Mouse (Mus musculus) lung, embryonic 16.5 days (tissue): ENCODE results near the gene Spop. TPM values are rescaled to one million over a fixed set of nuclear protein-coding genes. Genes with fewer than 3 reads are reported as not detected.

Experiments
- ATAC-seq: fragments of 200-750 bp; cut with Nextera tagmentation; 2 replicates; pipeline ENCODE4 v1.8.0; 2017; ENCODE audit warnings: low read depth, mild to moderate bottlenecking, moderate library complexity
- H3K27ac ChIP-seq: fragments of 300-500 bp; sonication (generic); 2 replicates; pipeline ENCODE4 v1.5.1; 2014; ENCODE audit warnings: mild to moderate bottlenecking, control low read depth, low read length
- H3K27me3 ChIP-seq: fragments of 300-500 bp; sonication (generic); 2 replicates; pipeline ENCODE4 v1.6.1; 2014; ENCODE audit warnings: low read depth, low read length, mixed read lengths; ENCODE audit not compliant: control insufficient read depth, insufficient read depth
- H3K36me3 ChIP-seq: fragments of 300-500 bp; sonication (generic); 2 replicates; pipeline ENCODE4 v1.6.1; 2014; ENCODE audit warnings: low read length; ENCODE audit not compliant: control insufficient read depth, insufficient read depth
- H3K4me1 ChIP-seq: fragments of 300-500 bp; sonication (generic); replicated peaks from 2 replicates; pipeline ENCODE4 v1.6.1; 2014; ENCODE audit warnings: low read length, mixed read lengths; ENCODE audit not compliant: control insufficient read depth, insufficient read depth
- H3K4me2 ChIP-seq: fragments of 300-500 bp; sonication (generic); 2 replicates; pipeline ENCODE4 v1.6.1; 2014; ENCODE audit warnings: low read depth, low read length, control low read depth
- H3K4me3 ChIP-seq: fragments of 300-500 bp; sonication (generic); 2 replicates; pipeline ENCODE4 v1.5.1; 2014; ENCODE audit warnings: mild to moderate bottlenecking, low read length, control low read depth
- H3K9ac ChIP-seq: fragments of 300-500 bp; sonication (generic); 2 replicates; pipeline ENCODE4 v1.6.1; 2014; ENCODE audit warnings: low read length, control low read depth
- H3K9me3 ChIP-seq: fragments of 300-500 bp; sonication (generic); 2 replicates; pipeline ENCODE4 v1.6.1; 2016; ENCODE audit warnings: low read length; ENCODE audit not compliant: control insufficient read depth
- WGBS: fragments of 180-500 bp; shearing (Covaris S2); extraction: QIAGEN DNeasy Blood & Tissue Kit; methylation state at CpG from one replicate; pipeline ENCODE4 v1.1.7; 2014; 5-methylcytosine and 5-hydroxymethylcytosine counted together
- polyA plus RNA-seq: library from polyadenylated mRNA; unstranded; fragments of >200 nt; fragmentation: Nextera tagmentation; extraction: Ambion mirVana; gene quantifications from 2 replicates; pipeline ENCODE4 v1.2.1, GENCODE M21; 2015

The Spop gene
- polyA plus RNA-seq, 1 experiment from 2014 or later: 150 TPM

DNA sequence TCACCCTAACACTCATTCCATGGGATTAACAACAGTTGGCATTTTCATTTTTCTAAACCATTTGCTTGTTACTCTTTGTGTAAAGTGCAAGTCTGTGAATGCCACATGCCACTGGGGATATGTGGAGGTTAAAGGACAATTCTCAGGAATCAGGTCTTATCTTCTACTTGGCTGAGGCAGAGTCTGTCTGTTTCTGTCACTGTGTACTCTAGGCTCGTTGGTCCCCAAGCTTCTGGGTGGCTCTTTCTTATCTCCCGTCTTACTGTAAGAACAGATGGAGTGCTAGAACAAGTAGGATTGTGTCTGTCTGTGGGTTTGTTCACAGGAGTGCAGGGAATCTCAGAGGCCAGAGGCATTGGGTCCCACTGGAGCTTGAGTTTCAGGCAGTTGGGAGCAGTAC lies 17.5 kb downstream of the Spop start:
- ATAC-seq: no peak
- Histone ChIP-seq H3K4me2 (no peak overlapping the region), H3K4me3 (no peak overlapping the region), H3K9me3 (no peaks in the 10 kb centered on the region), H3K36me3 (no peaks in the 10 kb centered on the region), H3K27me3 (no peaks in the 10 kb centered on the region), H3K9ac (no peak overlapping the region), H3K27ac (no peak overlapping the region), H3K4me1 (no peaks in the 10 kb centered on the region)
- WGBS: 40% methylated on average over 2 of the region's 2 CpGs

DNA sequence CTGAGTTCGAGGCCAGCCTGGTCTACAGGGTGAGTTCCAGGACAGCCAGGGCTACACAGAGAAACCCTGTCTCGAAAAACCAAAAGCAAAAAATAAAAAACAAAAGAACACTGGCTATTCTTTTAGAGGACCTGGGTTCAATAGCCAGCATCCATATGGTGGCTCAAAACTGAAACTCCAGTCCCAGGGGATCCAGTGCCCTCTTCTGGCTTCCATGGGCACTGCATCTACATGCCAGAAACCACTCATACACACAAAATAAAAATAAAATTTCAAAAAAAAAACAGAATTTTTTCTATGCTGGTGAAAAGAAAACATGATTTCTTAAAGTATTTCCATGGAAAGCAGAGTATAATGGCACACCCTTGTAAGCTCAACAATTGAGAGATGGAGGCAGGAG lies 18.3 kb downstream of the Spop start:
- no peak overlapping the region for H3K27ac ChIP-seq
- H3K9me3 ChIP-seq: no peaks in the 10 kb centered on the region
- H3K9ac ChIP-seq: no peak overlapping the region
- no peak overlapping the region for H3K4me2 ChIP-seq
- no peak for ATAC-seq
- H3K36me3 ChIP-seq: no peaks in the 10 kb centered on the region
- no peaks in the 10 kb centered on the region for H3K27me3 ChIP-seq
- no peaks in the 10 kb centered on the region for H3K4me1 ChIP-seq
- 90% methylated on average over 2 of the region's 2 CpGs for WGBS
- no peak overlapping the region for H3K4me3 ChIP-seq

DNA sequence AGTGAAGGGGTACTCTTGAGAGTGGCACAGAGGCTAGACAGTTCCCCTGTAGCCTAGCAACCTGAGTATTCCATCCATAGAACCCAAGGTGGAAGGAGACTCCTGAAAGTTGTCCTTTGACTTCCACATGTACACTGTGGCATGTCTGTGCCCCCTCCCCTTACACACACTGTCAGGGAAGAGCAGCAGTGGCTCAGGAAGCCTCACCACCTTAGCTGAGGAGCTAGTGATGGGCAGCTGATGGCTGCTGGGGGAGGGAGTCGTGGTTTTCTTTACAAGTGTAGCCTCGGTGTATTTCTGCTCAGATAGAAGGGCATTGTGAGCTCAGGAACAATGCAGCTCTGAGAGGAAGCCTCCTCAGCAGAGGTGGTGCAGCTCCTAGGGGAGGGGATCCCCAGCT lies 31.5 kb downstream of the Spop start:
- H3K36me3 ChIP-seq: peaks cover 2% of the 10 kb centered on the region; the same call in 1 of the 2 replicates
- no peak overlapping the region for H3K9ac ChIP-seq
- no peak overlapping the region for H3K27ac ChIP-seq
- no peaks in the 10 kb centered on the region for H3K4me1 ChIP-seq
- 38% methylated on average over 2 of the region's 2 CpGs for WGBS
- H3K4me2 ChIP-seq: no peak overlapping the region
- no peaks in the 10 kb centered on the region for H3K9me3 ChIP-seq
- H3K27me3 ChIP-seq: no peaks in the 10 kb centered on the region
- H3K4me3 ChIP-seq: no peak overlapping the region
- ATAC-seq: no peak

DNA sequence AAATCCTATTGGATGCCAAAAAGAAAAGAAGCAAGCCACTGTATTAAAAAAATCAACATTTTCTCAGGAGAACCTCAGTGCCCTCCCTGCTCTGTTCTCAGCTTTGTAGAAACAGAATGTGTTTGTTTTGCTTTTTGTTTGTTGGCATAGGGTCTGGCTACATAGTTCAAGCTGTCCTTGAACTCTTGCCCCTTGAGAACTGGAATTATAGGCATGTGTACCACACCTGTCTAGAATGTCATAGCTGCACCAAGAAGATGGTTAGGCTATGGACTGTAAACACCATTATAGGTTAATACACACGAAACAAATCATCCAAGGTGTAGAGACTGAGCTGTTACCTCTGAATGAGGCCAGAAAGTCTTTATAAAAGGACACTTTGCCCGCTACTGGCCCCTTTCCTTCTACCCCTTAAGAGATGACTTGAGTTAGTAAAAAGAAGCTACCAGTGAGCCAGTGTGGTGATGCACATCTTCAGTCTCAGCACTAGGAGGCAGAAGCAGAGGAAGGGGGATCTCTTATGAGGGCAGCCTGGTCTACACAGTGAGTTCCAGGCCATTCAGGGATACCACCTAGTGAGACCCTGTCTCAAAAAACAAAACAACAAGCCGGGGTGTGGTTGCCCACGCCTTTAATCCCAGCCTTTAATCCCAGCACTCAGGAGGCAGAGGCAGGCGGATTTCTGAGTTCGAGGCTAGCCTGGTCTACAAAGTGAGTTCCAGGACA lies 32.9 kb downstream of the Spop start:
- no peak overlapping the region for H3K9ac ChIP-seq
- ATAC-seq: no peak
- no peaks in the 10 kb centered on the region for H3K9me3 ChIP-seq
- H3K4me2 ChIP-seq: no peak overlapping the region
- H3K4me3 ChIP-seq: no peak overlapping the region
- H3K27me3 ChIP-seq: no peaks in the 10 kb centered on the region
- H3K4me1 ChIP-seq: no peaks in the 10 kb centered on the region
- H3K36me3 ChIP-seq: peaks cover 4% of the 10 kb centered on the region; the same call in 1 of the 2 replicates
- H3K27ac ChIP-seq: no peak overlapping the region
- WGBS: 96% methylated on average over 6 of the region's 6 CpGs

DNA sequence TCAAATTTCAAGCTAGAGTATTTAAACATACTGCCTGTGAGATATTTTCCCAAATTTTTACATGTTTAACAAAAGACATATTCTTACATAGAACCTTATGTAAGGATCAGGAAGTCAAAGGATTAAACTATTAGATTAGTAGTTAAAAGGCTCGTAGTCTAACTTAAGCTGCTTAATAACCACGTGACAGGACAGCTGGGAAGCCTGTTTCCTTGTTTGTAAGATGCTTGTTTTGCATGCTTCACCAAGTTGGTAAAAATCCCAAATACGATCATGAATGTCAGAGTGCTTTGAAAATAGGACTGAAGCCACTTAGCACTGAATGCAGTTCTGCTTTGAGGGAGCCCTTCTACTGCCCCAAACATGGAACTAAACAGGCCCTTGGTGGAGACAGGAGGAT lies 34.5 kb downstream of the Spop start:
- ATAC-seq: no peak
- no peak overlapping the region for H3K4me2 ChIP-seq
- H3K4me1 ChIP-seq: no peaks in the 10 kb centered on the region
- H3K9me3 ChIP-seq: no peaks in the 10 kb centered on the region
- H3K9ac ChIP-seq: no peak overlapping the region
- H3K27me3 ChIP-seq: no peaks in the 10 kb centered on the region
- H3K36me3 ChIP-seq: peaks cover 4% of the 10 kb centered on the region; the same call in 1 of the 2 replicates
- H3K27ac ChIP-seq: no peak overlapping the region
- 80% methylated on average over 3 of the region's 3 CpGs for WGBS
- H3K4me3 ChIP-seq: no peak overlapping the region

DNA sequence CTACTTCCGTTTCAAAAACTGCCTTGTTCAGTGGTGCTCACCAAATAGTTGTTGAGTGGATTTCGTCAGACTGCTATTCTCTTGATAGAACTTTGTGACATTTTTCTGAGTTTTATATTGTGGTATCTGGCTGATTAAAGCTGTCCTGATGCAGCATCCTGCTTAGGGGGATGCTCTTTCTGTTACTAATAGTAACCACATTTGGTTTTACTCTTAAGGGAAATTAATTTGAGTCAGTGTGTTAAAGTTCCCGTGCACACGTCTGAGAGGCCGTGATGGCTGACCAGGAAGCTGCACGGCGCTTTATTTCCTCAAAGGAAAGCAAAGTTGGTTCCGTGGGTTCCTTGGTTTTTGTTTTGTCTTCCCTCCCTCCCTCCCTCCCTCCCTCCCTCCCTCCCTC lies 41.5 kb downstream of the Spop start:
- Histone ChIP-seq H3K4me1 (no peaks in the 10 kb centered on the region), H3K9ac (no peak overlapping the region), H3K4me2 (no peak overlapping the region), H3K27me3 (no peaks in the 10 kb centered on the region), H3K9me3 (no peaks in the 10 kb centered on the region), H3K36me3 (0 out of 2 replicates have a peak, but pooled peaks cover 2% of the 10 kb centered on the region), H3K27ac (no peak overlapping the region), H3K4me3 (no peak overlapping the region)
- WGBS: 66% methylated on average over 8 of the region's 8 CpGs
- ATAC-seq: no peak

DNA sequence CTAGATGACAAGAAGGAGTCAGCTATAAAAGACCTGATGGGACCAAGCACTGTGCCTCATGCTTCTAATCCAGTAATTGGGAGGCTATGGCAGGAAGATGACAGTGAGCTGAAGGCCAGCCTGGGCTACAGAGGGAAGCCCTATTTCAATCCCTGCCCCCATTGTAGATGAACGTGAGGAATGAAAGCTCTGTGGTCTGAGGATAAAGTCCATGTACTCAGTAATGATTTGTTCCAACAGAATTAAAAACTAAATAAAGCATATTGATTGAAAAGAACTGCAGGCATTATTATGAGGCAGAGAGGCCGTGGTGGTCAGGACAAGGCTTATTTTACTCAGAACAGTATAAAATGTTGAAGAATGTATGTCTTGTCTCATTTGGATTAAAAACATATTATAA lies 47.0 kb downstream of the Spop start:
- no peaks in the 10 kb centered on the region for H3K9me3 ChIP-seq
- H3K4me2 ChIP-seq: no peak overlapping the region
- H3K36me3 ChIP-seq: no peaks in the 10 kb centered on the region
- H3K27me3 ChIP-seq: no peaks in the 10 kb centered on the region
- no peak overlapping the region for H3K27ac ChIP-seq
- no peaks in the 10 kb centered on the region for H3K4me1 ChIP-seq
- ATAC-seq: no peak
- 78% methylated on average over 2 of the region's 2 CpGs for WGBS
- no peak overlapping the region for H3K9ac ChIP-seq
- H3K4me3 ChIP-seq: no peak overlapping the region

DNA sequence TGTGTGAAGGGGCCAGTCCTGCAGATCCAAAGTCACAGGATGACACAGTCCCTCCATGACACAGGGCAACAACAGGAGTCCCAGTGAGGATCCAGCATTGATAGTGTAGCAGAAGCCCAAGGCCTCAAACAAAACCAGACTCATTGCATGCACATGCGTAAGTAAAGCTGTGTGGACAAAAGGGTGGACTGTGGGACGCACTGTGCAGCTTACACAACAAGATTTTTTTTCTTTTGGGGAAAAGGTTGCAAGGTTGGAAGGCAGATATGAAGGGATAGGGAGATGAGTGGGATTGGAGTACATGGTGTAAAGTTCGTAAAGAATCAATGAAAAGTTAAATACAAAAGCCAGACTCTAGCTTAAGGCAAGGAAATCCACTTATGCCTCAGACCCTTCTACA lies 48.3 kb downstream of the Spop start:
- WGBS: 92% methylated on average over 3 of the region's 3 CpGs
- H3K4me1 ChIP-seq: no peaks in the 10 kb centered on the region

DNA sequence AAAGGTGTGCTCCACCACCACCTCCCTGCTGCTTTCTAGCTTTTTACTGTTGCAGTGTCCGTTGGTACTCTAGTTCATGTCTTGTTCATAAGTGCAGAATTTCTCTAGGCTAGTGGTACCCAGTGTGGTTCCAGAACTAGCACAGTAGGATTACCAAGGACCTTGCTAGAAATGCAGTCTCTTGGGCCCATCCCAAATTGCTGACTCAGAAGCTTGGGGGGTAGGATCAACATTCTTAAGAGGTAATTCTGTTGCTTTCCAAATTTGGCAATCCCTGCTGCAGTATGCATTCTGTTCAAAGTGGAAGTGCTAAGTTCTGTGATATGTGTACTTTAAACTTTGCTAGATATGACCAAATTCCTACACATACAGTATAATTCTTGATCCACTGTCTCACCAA lies 53.9 kb downstream of the Spop start:
- no peak for ATAC-seq
- Histone ChIP-seq H3K36me3 (peaks cover 7% of the 10 kb centered on the region; the same call in 1 of the 2 replicates), H3K4me3 (no peak overlapping the region), H3K9ac (no peak overlapping the region), H3K4me2 (no peak overlapping the region), H3K27me3 (no peaks in the 10 kb centered on the region), H3K9me3 (no peaks in the 10 kb centered on the region), H3K4me1 (no peaks in the 10 kb centered on the region), H3K27ac (no peak overlapping the region)
- WGBS: 79% methylated on average over 1 of the region's 1 CpGs

More for the DNA sequence above, 48.3 kb downstream of the Spop start:
- Histone ChIP-seq H3K9me3 (no peaks in the 10 kb centered on the region), H3K27ac (no peak overlapping the region), H3K9ac (no peak overlapping the region), H3K4me2 (no peak overlapping the region), H3K27me3 (no peaks in the 10 kb centered on the region), H3K36me3 (0 out of 2 replicates have a peak, but pooled peaks cover 2% of the 10 kb centered on the region), H3K4me3 (no peak overlapping the region)
- ATAC-seq: no peak
